Mouse (Mus musculus): Measurements from ENCODE around the gene Ocel1.
"Not testable (repeated sequence)": the region's sequence is repeated elsewhere in the genome, so short reads cannot be mapped to it uniquely, and the experiment has no call there.

Ocel1 gene

DNA sequence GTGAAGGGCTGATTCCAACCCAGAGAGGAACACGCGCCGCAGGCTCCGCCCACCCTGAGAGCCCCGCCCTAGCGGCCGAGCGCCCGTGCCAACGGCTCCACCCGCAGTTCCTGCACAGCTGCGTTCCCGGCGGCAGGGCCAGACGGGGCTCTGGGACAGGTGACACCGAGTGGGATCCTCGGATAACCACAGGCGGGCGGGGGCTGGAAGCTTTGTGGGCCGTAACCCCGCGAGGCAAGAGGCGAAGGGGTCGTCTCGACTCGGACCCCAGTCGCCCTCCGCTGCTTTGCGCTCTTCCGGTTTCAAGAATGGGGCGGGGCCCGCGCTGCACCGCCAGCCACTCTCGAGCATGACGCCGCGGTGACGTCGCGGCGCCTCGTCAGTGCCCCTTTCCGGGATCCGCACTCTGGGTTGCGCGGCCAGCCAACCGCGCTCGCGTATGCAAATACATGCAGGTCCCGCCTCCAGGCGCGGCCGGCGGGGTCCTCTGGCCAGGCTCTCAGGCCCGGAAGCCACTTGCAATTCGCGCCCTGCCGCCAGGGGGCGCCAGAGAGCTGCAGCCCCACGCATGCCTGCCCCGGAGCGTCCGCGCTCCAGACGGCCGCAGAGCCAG lies at the start of gene Ocel1:
Gene Ocel1 (plus strand): TSS at position 63 of the 613 bp plus-strand sequence.
- peak; percentile 99 for DNase-seq (ENCODE audit: low spot score in 2 of 2)

DNA sequence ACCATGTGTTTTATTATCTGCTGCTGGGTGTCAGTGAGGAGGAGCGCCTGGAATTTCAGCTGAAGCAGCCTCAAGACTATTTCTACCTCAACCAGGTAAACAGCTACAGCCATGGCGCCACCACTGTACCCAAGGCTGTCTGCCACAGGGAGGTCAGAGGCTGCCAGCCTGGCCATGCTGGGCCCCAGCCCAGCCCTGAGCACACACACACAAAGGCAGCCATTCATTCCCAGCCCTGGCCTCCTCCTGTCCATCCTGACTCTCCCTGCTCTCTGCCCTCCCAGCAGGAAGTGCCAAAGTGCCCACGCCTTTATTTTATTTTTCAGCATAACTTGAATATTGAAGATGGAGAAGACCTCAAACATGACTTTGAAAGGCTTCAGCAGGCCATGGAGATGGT lies 48.2 kb upstream of the Ocel1 start:
- DNase-seq (ENCODE audit: low spot score in 2 of 2) = no peak

- DNase-seq (ENCODE audit: low spot score in 2 of 2) = peak; percentile 12 to 24
Measured at GRCm38 (mm10) chr8:71324848-71325247, 46.2 kb upstream of the Ocel1 start.

DNA sequence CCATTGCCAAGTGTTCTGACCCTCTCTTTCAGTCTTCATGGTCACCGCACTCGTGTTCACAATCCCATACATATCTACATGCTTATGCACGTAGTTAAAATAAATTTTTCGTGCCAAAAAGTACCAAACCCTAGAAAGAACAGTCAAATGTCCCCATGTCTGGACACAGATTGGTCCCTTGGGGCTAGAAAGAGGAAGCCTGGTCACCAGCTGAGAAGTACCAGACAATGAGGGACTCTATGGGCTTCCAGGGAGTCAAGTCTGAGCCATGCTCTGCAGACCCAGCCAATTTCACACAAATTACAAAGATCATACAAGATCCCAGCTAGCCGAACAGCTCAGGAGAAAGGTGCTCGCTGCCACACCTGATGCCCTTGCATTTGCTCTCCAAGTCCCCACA lies 33.3 kb upstream of the Ocel1 start:
- DNase-seq (ENCODE audit: low spot score in 2 of 2) = not testable (repeated sequence)

- DNase-seq (ENCODE audit: low spot score in 2 of 2) = peak in 1 of 2 experiments; percentile 31
Measured at GRCm38 (mm10) chr8:71340625-71341024, 30.5 kb upstream of the Ocel1 start.

DNA sequence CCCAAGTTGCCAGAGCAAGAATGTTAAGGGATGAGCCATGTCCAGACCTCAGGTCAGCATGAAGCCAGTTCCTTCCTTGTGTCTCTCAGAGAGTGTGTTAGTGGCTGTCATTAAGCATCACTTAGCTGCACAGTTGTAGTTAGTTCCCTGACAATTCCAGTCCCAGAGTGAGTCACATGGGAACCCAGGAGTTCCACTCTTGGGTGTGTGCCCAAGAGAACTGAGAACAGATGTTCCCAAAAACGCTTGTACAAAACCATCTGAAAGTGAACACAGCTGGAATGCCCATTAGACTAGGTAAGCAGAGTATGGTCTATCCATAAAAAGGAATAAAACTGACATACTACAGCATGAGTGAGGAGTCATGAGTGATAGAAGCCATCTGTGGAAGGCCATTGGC lies 24.5 kb upstream of the Ocel1 start:
- DNase-seq (ENCODE audit: low spot score in 2 of 2) = no peak

- no peak for DNase-seq (ENCODE audit: low spot score in 2 of 2)
Measured at GRCm38 (mm10) chr8:71351117-71351516, 20.0 kb upstream of the Ocel1 start.

DNA sequence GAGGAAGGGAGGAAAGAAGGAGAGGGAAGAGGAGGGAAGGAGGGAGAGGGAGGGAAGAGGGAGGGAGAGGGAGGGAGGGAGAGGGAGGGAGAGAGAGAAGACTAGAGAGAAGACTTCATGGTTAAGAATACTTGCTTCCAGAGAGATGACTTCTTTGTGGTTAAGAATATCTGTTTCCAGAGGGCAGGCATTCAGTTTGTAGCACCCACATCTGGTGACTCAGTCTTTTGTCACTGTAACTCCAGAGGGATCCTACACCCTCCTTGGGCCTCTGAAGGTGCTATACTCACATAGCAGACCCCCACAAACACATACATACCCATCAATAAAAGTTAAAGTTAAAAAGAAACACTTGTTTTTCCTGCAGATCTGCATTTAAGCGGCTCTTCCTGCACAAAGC lies 19.6 kb upstream of the Ocel1 start:
- no peak for DNase-seq (ENCODE audit: low spot score in 2 of 2)

DNA sequence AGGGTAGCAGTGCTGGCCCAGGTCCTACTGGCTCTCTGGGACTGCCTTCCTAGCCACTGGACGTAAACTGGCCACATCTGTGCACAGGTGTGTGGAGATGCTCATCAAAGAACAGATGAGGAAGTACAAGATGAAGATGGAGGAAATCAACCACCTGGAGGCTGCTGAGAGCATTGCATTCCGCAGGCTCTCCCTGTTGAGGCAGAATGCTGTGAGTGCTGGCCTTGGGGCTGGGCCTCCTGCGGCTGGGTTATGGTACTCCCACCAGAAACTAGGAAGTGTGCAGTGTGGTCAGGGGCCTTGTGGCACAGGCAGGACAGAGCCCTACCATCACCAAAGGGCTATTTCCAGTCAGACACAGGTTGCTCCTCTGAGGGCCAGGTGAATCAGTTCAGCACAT lies 13.1 kb upstream of the Ocel1 start:
- DNase-seq (ENCODE audit: low spot score in 2 of 2) = no peak

DNA sequence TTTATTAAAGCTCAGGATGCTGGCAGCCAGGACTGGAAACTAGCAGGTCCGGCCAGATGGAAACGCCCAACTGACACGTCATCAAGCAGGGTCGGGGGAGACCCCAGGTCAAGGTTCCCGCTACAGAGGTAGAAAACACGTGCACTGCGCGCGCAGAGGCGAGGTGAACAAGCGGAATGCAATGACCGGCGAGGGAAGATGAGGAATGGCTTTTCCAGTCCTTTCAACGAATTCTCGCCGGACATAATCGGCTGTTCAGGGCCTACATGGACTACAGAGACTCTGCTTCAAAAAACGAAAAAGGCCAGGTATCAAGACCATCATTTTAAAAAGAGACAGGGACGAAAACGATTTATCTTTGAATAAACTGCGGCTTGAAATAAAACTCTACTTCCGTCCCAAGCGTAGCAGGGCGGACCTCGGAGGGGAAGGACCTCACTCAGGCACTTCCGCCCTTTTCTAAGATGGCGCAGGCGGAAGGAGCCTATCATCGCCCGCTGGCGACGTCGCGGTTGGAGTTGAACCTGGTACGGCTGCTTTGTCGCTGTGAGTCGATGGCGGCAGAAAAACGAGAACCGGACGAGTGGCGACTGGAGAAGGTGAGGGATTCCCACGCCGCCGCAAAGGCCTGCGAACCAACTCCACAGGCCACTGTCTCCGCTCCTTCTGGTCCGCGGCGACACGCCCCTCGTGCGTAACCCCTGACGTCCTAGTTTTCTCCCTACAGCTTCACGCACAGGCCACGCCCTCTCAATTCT lies 4.1 kb upstream of the Ocel1 start, which contains the start of gene Use1:
Gene Use1 (plus strand): TSS at position 78 of the 758 bp plus-strand sequence.
- DNase-seq (ENCODE audit: low spot score in 2 of 2) = peak; percentile 91 to 92

DNA sequence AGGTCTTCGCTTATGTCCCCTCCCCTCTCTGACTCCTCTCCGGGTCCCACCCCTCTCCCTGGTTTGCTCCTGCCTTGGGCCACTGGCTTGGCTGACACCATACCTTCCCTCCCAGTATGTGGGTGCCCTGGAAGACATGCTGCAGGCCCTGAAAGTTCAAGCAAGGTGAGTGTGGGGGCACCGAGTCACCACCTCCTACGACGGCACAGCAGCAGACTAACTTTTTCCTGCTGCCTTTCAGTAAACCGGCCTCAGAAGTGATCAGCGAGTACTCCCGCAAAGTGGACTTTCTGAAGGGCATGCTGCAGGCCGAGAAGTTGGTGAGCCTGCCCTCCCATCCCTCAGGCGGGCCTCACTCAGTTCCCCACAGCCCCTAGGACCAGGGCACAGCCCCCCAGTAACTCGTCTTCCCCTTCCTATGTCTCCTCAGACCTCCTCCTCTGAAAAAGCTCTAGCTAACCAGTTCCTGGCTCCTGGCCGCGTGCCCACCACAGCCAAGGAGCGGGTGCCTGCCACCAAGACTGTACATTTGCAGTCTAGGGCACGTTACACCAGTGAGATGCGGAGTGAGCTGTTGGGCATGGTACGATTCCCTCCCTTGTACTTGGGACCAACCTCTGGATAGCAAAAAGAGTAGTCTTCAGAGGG lies 3.4 kb upstream of the Ocel1 start:
- no peak for DNase-seq (ENCODE audit: low spot score in 2 of 2)

DNA sequence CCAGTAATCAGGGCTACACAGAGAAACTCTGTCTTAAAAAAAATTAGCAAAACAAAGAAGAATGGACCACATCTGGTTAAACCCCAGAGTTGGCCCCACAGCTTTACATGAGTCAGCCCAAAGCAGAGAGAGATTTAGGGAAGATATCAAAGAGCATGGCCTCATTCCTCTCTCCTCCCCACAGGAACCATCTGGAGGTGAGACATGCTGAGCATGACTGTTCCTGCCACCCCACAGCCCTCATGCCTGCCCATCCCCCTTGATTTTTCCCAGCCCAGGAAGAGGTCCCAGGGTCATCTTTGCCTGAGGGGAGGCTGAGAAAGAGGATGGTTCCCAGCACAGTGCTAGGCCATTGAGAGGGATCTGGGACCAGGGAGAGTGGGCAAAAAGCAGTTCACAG lies 2.7 kb upstream of the Ocel1 start:
- no peak for DNase-seq (ENCODE audit: low spot score in 2 of 2)

- no peak for DNase-seq (ENCODE audit: low spot score in 2 of 2)
Measured at GRCm38 (mm10) chr8:71369040-71369718, 1.9 kb upstream of the Ocel1 start.

- DNase-seq (ENCODE audit: low spot score in 2 of 2) = no peak
Measured at GRCm38 (mm10) chr8:71370711-71371235, 325 bp upstream of the Ocel1 start.

GRCm38 (mm10) chr8:71372427-71372826 lies 1.3 kb downstream of the Ocel1 start:
- DNase-seq (ENCODE audit: low spot score in 2 of 2) = no peak

- DNase-seq (ENCODE audit: low spot score in 2 of 2) = no peak
Measured at GRCm38 (mm10) chr8:71373000-71373399, 1.9 kb downstream of the Ocel1 start.

GRCm38 (mm10) chr8:71374616-71375206 lies 3.6 kb downstream of the Ocel1 start:
- DNase-seq (ENCODE audit: low spot score in 2 of 2) = peak; percentile 26 to 29

GRCm38 (mm10) chr8:71375581-71376422 lies 4.7 kb downstream of the Ocel1 start:
- peak; percentile 63 to 69 for DNase-seq (ENCODE audit: low spot score in 2 of 2)

DNA sequence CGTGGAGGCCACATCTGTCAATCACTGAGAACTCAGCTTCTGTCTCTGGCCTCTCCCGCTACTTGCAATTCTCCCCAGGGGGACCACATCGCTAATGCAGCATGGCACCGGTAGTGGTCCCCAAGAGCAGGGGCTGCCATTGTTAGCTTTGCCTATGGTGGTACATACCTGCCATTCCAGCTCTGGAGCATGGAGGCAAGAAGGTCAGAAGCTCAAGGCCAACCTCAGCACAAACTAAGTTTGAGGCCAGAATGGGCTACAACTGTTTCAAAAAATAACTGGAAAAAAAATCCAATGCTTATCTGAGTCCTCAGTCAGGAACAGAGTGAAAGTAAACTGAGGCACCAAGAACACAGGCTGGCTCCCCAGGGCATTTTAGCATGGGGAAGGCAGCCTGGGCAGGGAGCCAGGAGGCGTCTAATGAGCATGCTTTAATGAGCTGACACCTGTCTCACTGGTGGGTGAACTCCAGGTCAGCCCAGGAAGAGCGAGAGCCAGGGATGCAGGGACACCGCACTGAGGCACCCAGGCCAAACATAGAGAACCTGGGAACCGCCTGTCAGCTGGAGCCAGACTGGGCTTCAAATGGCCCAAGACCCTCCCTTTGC lies 5.4 kb downstream of the Ocel1 start:
- DNase-seq (ENCODE audit: low spot score in 2 of 2) = no peak

DNA sequence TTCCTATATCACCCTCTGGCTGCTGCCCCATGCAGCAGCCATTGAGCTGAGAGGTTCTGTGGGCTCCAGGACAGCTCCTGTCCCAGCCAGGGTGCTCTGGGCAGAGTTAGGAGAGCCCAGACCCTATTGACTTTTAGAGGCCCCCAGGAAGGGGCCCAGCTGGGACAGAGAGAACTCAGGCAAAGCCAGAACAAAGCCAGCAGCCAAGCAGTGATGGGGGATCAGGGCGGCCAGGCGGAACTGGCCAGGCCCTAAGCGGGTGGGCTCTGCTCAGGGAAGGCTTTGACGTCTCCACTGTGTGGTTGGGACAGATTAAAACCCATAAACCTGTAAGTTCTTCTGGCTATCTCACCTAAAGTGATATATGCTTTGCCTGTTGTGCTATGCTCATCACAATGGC lies 7.9 kb downstream of the Ocel1 start:
- DNase-seq (ENCODE audit: low spot score in 2 of 2) = no peak

Measured in spleen, postnatal 36 days (tissue).